40 mouse cellular contexts compared by ENCODE assay signal in genomic region chr3:36044520-36044919, GRCm38 (mm10). TPM values are rescaled to one million over a fixed set of nuclear protein-coding genes. Genes with fewer than 3 reads are reported as not detected.
"Had no signal": no experiment of that assay in that cellular context is flagged by ENCODE, and none has a peak within 500 bp of the region (broad histone marks: within the 10 kb centered on the region; RNA-seq: fewer than 3 reads in every experiment).

No protein-coding gene starts in this region.

- H3K4me3 ChIP-seq: gastrocnemius, adult 2 months; heart, adult 2 months; heart, embryonic 13.5 days; heart, embryonic 15.5 days; hindbrain, embryonic 13.5 days; hindbrain, embryonic 15.5 days; kidney, embryonic 15.5 days; limb, embryonic 13.5 days; limb, embryonic 15.5 days had no signal

- H3K9ac ChIP-seq: heart, embryonic 13.5 days; heart, embryonic 15.5 days; hindbrain, embryonic 13.5 days; hindbrain, embryonic 15.5 days; kidney, embryonic 15.5 days; limb, embryonic 13.5 days; limb, embryonic 15.5 days; liver, embryonic 14.5 days had no signal

- DNase-seq: gastrocnemius, adult 2 months; gastrocnemius, postnatal 10 days; gastrocnemius, postnatal 25 days; heart, adult 2 months; heart, postnatal 14 days; heart, postnatal 36 days; kidney, adult 11 months; kidney, adult 2 months; kidney, adult 9 months; kidney, postnatal 14 days; kidney, postnatal 36 days; layer of hippocampus, adult 9-11 months; layer of hippocampus, postnatal 36 days; left cerebral cortex, postnatal 4 days had no signal

- H3K27me3 ChIP-seq: heart, embryonic 13.5 days; heart, embryonic 15.5 days; hindbrain, embryonic 13.5 days; hindbrain, embryonic 15.5 days; kidney, embryonic 15.5 days; limb, embryonic 13.5 days; limb, embryonic 15.5 days had no signal

- ATAC-seq: hindbrain, postnatal 0 days; intestine, embryonic 16.5 days had no signal

- H3K9me3 ChIP-seq: heart, embryonic 13.5 days; heart, embryonic 15.5 days; hindbrain, embryonic 13.5 days; hindbrain, embryonic 15.5 days; kidney, embryonic 15.5 days; limb, embryonic 13.5 days; limb, embryonic 15.5 days had no signal

- H3K27ac ChIP-seq: gastrocnemius, adult 2 months; heart, adult 2 months; heart, embryonic 13.5 days; heart, embryonic 15.5 days; hindbrain, embryonic 13.5 days; hindbrain, embryonic 15.5 days; hindbrain, postnatal 0 days; kidney, embryonic 15.5 days; kidney, postnatal 0 days; limb, embryonic 13.5 days; limb, embryonic 15.5 days; liver, embryonic 14.5 days had no signal

- H3K4me1 ChIP-seq: heart, embryonic 13.5 days; heart, embryonic 15.5 days; hindbrain, embryonic 13.5 days; hindbrain, embryonic 15.5 days; kidney, embryonic 15.5 days; limb, embryonic 13.5 days; limb, embryonic 15.5 days had no signal

- H3K36me3 ChIP-seq: heart, embryonic 13.5 days; heart, embryonic 15.5 days; hindbrain, embryonic 13.5 days; hindbrain, embryonic 15.5 days; kidney, embryonic 15.5 days; limb, embryonic 13.5 days; limb, embryonic 15.5 days had no signal

- H3K4me2 ChIP-seq: heart, embryonic 11.5 days; heart, embryonic 13.5 days; heart, embryonic 15.5 days; hindbrain, embryonic 13.5 days; hindbrain, embryonic 15.5 days; kidney, embryonic 15.5 days; limb, embryonic 13.5 days; limb, embryonic 15.5 days; liver, embryonic 11.5 days had no signal

RNA-seq across cellular contexts. Expression of gene Ccdc144b, which starts 8.8 kb away (rescaled TPM):
- total RNA-seq: gastrocnemius, adult 2 months; gastrocnemius, postnatal 10 days; gastrocnemius, postnatal 25 days; granulocyte monocyte progenitor cell, adult 5-6 weeks; heart, adult 2 months; heart, postnatal 14 days; heart, postnatal 36 days; hematopoietic stem cell, adult 5-6 weeks; hindbrain, postnatal 0 days; layer of hippocampus, adult 18-20 months; layer of hippocampus, adult 8-10 months; layer of hippocampus, postnatal 14 days; layer of hippocampus, postnatal 36 days; left cerebral cortex, adult 18-20 months; left cerebral cortex, adult 8-10 months; left cerebral cortex, postnatal 10 days; left cerebral cortex, postnatal 25 days; left cerebral cortex, postnatal 4 days had no signal
- polyA plus RNA-seq: hindbrain, embryonic 11.5 days; hindbrain, embryonic 13.5 days; hindbrain, postnatal 0 days; intestine, embryonic 14.5 days; intestine, embryonic 16.5 days; kidney, embryonic 15.5 days; kidney, postnatal 0 days; large intestine, adult 2 months; limb, embryonic 11.5 days; limb, embryonic 15.5 days; liver, embryonic 11.5 days; liver, embryonic 14.5 days had no signal
